Mouse (Mus musculus) forebrain, embryonic 10.5 days (tissue): ENCODE measurements around the gene Guca1a. TPM values are rescaled to one million over a fixed set of nuclear protein-coding genes. Genes with fewer than 3 reads are reported as not detected.

Source experiments
- DNase-seq: peaks from one replicate; pipeline ENCODE4 v3.0.0-alpha.2; 2017; ENCODE audit warnings: low spot score; ENCODE audit errors: extremely low spot score
- H3K27ac ChIP-seq: fragments of 300-500 bp; sonication (generic); 2 replicates; pipeline ENCODE4 v1.5.1; 2016; ENCODE audit warnings: mild to moderate bottlenecking
- H3K27me3 ChIP-seq: fragments of 300-500 bp; sonication (generic); 2 replicates; pipeline ENCODE4 v1.6.1; 2016; ENCODE audit warnings: mild to moderate bottlenecking; ENCODE audit not compliant: poor library complexity, severe bottlenecking
- H3K36me3 ChIP-seq: fragments of 300-500 bp; sonication (generic); replicated peaks from 2 replicates; pipeline ENCODE4 v1.6.1; 2016; ENCODE audit warnings: mild to moderate bottlenecking, moderate library complexity
- H3K4me1 ChIP-seq: fragments of 300-500 bp; sonication (generic); 2 replicates; pipeline ENCODE4 v1.6.1; 2016
- H3K4me3 ChIP-seq: fragments of 300-500 bp; sonication (generic); 2 replicates; pipeline ENCODE4 v1.5.1; 2016; ENCODE audit warnings: mild to moderate bottlenecking, moderate library complexity
- H3K9me3 ChIP-seq: fragments of 300-500 bp; sonication (generic); 2 replicates; pipeline ENCODE4 v1.6.1; 2016; ENCODE audit warnings: mild to moderate bottlenecking, moderate library complexity
- WGBS: fragments of 180-500 bp; shearing (Covaris S2); methylation state at CpG from one replicate; pipeline ENCODE4 v1.1.7; 2016; 5-methylcytosine and 5-hydroxymethylcytosine counted together
- polyA plus RNA-seq: library from polyadenylated mRNA; unstranded; fragments of >200 nt; fragmentation: Nextera tagmentation; extraction: Ambion mirVana; gene quantifications from 2 replicates; pipeline ENCODE4 v1.2.1, GENCODE M21; 2016

The Guca1a gene
- 0.99 and 1.7 TPM in 2 replicates for polyA plus RNA-seq

- 14% methylated on average over 10 of the region's 10 CpGs for WGBS
- H3K4me3 ChIP-seq = no peak within 1 kb of the TSS
- peaks cover 86% of the 10 kb centered on the region for H3K27me3 ChIP-seq
- H3K27ac ChIP-seq = no peak within 1 kb of the TSS
- H3K9me3 ChIP-seq = no peaks in the 10 kb centered on the region
- no peaks in the 10 kb centered on the region for H3K36me3 ChIP-seq
- no peak for DNase-seq
- peaks cover 17% of the 10 kb centered on the region for H3K4me1 ChIP-seq
Observed at GRCm38 (mm10) chr17:47400451-47400850, at the start of gene Guca1a. Guca1a (minus strand) TSS chr17:47400584.

GRCm38 (mm10) chr17:47449432-47449831 lies 49.0 kb upstream of the Guca1a start:
- no peak for DNase-seq
- Histone ChIP-seq H3K27me3 (no peaks in the 10 kb centered on the region; the same call in 1 of the 2 replicates), H3K27ac (no peak overlapping the region), H3K36me3 (no peaks in the 10 kb centered on the region), H3K4me3 (no peak overlapping the region), H3K9me3 (no peaks in the 10 kb centered on the region), H3K4me1 (peaks cover 28% of the 10 kb centered on the region)
- 67% methylated on average over 5 of the region's 5 CpGs for WGBS

- WGBS = 46% methylated on average over 8 of the region's 8 CpGs
- Histone ChIP-seq H3K36me3 (no peaks in the 10 kb centered on the region), H3K4me3 (no peak overlapping the region), H3K27ac (no peak overlapping the region), H3K9me3 (no peaks in the 10 kb centered on the region), H3K27me3 (no peaks in the 10 kb centered on the region; the same call in 1 of the 2 replicates), H3K4me1 (peaks cover 28% of the 10 kb centered on the region)
- DNase-seq = no peak
Observed at GRCm38 (mm10) chr17:47448523-47449372, 48.4 kb upstream of the Guca1a start.

GRCm38 (mm10) chr17:47446561-47446960 lies 46.2 kb upstream of the Guca1a start:
- no peak overlapping the region for H3K4me3 ChIP-seq
- no peaks in the 10 kb centered on the region for H3K36me3 ChIP-seq
- H3K27me3 ChIP-seq = peaks cover 10% of the 10 kb centered on the region; the same call in 1 of the 2 replicates
- H3K27ac ChIP-seq = no peak overlapping the region
- DNase-seq = no peak
- 87% methylated on average over 11 of the region's 11 CpGs for WGBS
- peaks cover 31% of the 10 kb centered on the region for H3K4me1 ChIP-seq
- H3K9me3 ChIP-seq = no peaks in the 10 kb centered on the region

- Histone ChIP-seq H3K36me3 (no peaks in the 10 kb centered on the region), H3K9me3 (no peaks in the 10 kb centered on the region), H3K27me3 (peaks cover 13% of the 10 kb centered on the region), H3K4me1 (peaks cover 35% of the 10 kb centered on the region), H3K27ac (no peak overlapping the region), H3K4me3 (no peak overlapping the region)
- WGBS = 79% methylated on average over 9 of the region's 9 CpGs
- DNase-seq = no peak
Observed at GRCm38 (mm10) chr17:47446025-47446424, 45.6 kb upstream of the Guca1a start.

- Histone ChIP-seq H3K27ac (no peak overlapping the region), H3K4me1 (peaks cover 40% of the 10 kb centered on the region), H3K27me3 (peaks cover 18% of the 10 kb centered on the region), H3K9me3 (no peaks in the 10 kb centered on the region), H3K4me3 (no peak overlapping the region), H3K36me3 (no peaks in the 10 kb centered on the region)
- WGBS = 82% methylated on average over 11 of the region's 11 CpGs
- no peak for DNase-seq
Observed at GRCm38 (mm10) chr17:47445518-47445917, 45.1 kb upstream of the Guca1a start.

GRCm38 (mm10) chr17:47444113-47444512 lies 43.7 kb upstream of the Guca1a start:
- peaks cover 32% of the 10 kb centered on the region for H3K27me3 ChIP-seq
- H3K9me3 ChIP-seq = no peaks in the 10 kb centered on the region
- WGBS = 78% methylated on average over 6 of the region's 6 CpGs
- H3K4me1 ChIP-seq = peaks cover 39% of the 10 kb centered on the region
- DNase-seq = no peak
- H3K27ac ChIP-seq = no peak overlapping the region
- H3K36me3 ChIP-seq = no peaks in the 10 kb centered on the region
- H3K4me3 ChIP-seq = no peak overlapping the region

GRCm38 (mm10) chr17:47442271-47442670 lies 41.9 kb upstream of the Guca1a start:
- DNase-seq = no peak
- Histone ChIP-seq H3K27me3 (peaks cover 50% of the 10 kb centered on the region), H3K4me3 (no peak overlapping the region), H3K4me1 (peaks cover 38% of the 10 kb centered on the region), H3K27ac (no peak overlapping the region), H3K36me3 (no peaks in the 10 kb centered on the region), H3K9me3 (no peaks in the 10 kb centered on the region)
- WGBS = 80% methylated on average over 3 of the region's 3 CpGs

GRCm38 (mm10) chr17:47441296-47442051 lies 41.1 kb upstream of the Guca1a start:
- no peak for DNase-seq
- Histone ChIP-seq H3K27me3 (peaks cover 58% of the 10 kb centered on the region), H3K27ac (peak overlapping the region; percentile 40; the same call in 1 of the 2 replicates), H3K4me3 (no peak overlapping the region), H3K4me1 (peaks cover 46% of the 10 kb centered on the region), H3K36me3 (no peaks in the 10 kb centered on the region), H3K9me3 (no peaks in the 10 kb centered on the region)
- WGBS = 64% methylated on average over 19 of the region's 19 CpGs

GRCm38 (mm10) chr17:47440359-47440890 lies 40.0 kb upstream of the Guca1a start:
- H3K9me3 ChIP-seq = no peaks in the 10 kb centered on the region
- peak overlapping the region; percentile 54 for H3K27ac ChIP-seq
- H3K4me3 ChIP-seq = no peak overlapping the region
- H3K27me3 ChIP-seq = peaks cover 67% of the 10 kb centered on the region
- H3K4me1 ChIP-seq = peaks cover 46% of the 10 kb centered on the region
- WGBS = 5% methylated on average over 9 of the region's 9 CpGs
- peak; percentile 37 for DNase-seq
- no peaks in the 10 kb centered on the region for H3K36me3 ChIP-seq

GRCm38 (mm10) chr17:47439396-47440028 lies 39.1 kb upstream of the Guca1a start:
- WGBS = 46% methylated on average over 9 of the region's 9 CpGs
- Histone ChIP-seq H3K27me3 (peaks cover 74% of the 10 kb centered on the region), H3K36me3 (no peaks in the 10 kb centered on the region), H3K4me3 (no peak overlapping the region), H3K9me3 (no peaks in the 10 kb centered on the region), H3K4me1 (peaks cover 46% of the 10 kb centered on the region), H3K27ac (no peak overlapping the region)
- no peak for DNase-seq

- Histone ChIP-seq H3K4me3 (no peak overlapping the region), H3K36me3 (no peaks in the 10 kb centered on the region), H3K27ac (no peak overlapping the region), H3K9me3 (no peaks in the 10 kb centered on the region), H3K27me3 (peaks cover 74% of the 10 kb centered on the region), H3K4me1 (peaks cover 46% of the 10 kb centered on the region)
- DNase-seq = no peak
- WGBS = 63% methylated on average over 6 of the region's 6 CpGs
Observed at GRCm38 (mm10) chr17:47438611-47439010, 38.2 kb upstream of the Guca1a start.
